Mouse (Mus musculus) cerebellum, postnatal 14 days (tissue): ENCODE results near the gene Nagpa.
"Not testable (repeated sequence)": the region's sequence is repeated elsewhere in the genome, so short reads cannot be mapped to it uniquely, and the experiment has no call there.

Source experiments
- DNase-seq, 2 experiments: peaks; one replicate each; pipeline ENCODE4 v3.0.0; 2021; ENCODE audit warnings: mixed read lengths in 2 of 2

Gene Nagpa

DNA sequence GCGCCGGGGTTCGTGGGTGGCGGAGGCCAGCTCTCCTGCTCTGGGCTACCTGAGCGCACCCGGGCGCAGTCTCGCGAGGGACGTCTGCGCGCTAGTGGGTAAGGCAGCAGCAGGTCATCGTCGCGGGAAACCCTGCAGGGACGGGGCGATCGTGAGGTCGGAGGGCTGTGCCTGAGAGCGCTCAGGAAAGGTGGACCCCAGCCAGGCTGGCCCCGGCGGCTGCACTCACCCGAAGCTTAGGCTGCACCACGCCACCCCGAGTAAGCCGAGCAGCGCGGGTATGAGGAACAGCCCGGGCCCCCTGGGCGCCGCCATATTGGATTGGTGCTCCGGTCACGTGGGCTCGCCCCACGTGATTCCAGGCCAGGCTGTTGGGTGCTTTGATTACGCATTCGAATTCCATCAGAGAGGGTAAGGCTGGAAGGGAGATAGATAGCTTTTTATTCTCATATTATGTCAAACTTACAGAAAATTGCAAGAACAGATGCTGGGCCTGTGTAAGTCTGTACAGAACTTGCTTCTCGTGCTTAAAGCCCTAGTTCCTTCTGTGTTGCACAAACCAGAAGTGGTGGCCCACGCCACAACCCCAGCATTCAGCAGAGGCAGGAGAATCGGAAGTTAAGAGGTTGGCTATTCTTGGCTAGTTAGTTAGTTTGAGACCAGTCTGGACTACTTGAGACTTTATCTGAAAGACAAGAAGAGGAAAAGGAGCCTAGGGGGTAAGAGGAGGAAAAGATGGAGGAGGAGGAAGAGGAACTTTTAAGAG lies at the start of gene Nagpa:
Gene Nagpa, minus strand, starts transcription at position 345 of the 766 bp plus-strand sequence.
- peak; percentile 87 to 88 for DNase-seq

DNA sequence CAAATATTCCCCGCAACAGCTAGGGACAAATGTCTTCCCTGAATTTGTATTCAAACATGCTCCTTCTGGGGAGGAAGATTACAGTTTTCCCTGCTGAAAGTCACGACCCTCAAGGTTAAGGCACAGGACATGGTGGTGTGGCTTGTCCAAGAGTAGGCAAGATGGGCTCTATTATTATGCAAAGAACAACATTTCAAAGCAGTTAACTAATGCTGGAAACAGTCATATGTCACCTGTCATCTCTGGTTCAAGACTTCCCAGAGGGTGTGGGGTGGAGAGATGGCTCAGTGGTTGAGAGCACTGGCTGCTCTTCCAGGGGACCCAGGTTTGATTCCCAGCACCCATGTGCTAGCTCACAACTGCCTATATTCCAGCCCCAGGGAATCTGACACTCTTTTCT lies 48.4 kb upstream of the Nagpa start:
- DNase-seq = no peak

DNA sequence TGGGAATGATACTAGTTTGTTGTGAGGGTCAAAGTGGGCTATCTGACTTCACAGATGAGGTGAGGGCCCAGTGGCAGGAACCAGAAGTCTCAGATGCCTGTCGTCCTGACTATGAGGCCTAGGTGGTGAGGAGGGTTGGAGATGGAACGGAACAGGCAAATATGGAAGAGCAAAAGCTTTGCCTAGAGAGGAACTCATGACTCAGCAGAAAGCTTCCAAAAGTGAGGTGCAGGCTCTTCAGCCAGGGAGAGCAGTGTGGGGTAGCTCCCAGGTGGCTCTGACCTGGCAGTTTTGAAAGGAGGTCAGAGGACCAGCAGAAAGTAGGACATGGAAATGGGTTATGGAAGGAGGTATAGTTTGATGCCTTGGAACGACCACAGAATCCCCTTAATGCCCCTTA lies 47.1 kb upstream of the Nagpa start:
- no peak for DNase-seq

DNA sequence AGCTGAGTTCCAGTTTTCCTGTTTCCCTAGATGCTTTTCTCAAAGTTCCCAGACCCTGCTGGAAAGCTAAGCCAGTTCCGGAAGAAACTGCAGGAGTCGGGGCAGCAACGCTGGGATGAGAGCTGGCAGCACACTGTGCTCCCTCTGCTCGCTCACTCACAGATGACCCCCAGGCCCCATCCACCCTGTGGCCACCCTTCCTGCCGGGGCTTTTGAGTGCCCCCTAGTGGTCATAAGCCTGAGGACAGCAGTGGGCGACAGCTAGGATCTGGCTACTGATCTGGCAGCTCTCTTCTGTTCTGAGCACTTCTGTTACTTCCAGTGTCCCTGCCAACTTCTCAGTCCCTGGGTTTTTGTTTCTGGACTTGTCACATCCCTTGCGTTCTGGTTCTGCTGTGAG lies 40.6 kb upstream of the Nagpa start:
- peak; percentile 60 to 73 for DNase-seq

DNA sequence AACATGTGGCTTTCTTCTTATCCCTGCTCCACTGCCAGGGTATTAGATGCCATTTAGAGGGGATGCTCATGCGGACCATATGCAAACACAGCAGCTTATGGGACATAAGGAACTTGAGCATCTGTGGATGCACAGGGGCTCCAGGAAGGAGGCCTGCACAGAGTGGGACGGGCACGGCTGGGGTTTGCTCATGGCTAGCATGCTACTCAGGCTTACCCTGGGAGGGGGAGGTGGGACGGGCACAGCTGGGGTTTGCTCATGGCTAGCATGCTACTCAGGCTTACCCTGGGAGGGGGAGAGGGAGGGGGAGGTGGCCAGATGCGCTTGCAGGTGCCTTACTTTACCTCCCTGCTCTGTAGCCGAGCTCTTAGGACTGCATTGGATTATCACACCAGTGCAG lies 39.1 kb upstream of the Nagpa start:
- no peak for DNase-seq

DNA sequence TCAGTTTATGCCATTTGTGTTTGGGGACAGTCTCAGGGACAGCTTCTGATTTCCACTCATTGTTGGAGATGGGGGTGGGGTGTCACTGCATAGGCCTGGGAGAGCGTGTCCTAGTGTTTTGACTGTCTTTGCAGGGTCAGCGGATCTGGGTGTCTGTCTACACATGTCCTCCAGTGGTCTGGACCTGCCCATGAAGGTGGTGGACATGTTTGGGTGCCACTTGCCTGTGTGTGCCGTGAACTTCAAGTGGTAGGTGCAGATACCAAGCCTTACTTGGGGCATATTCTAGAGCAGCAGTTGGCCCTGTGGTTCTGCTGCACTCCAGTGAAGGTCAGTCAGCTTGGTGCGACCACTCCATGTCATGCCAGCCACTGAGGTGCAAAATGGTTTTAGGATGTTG lies 38.5 kb upstream of the Nagpa start:
- DNase-seq = no peak

DNA sequence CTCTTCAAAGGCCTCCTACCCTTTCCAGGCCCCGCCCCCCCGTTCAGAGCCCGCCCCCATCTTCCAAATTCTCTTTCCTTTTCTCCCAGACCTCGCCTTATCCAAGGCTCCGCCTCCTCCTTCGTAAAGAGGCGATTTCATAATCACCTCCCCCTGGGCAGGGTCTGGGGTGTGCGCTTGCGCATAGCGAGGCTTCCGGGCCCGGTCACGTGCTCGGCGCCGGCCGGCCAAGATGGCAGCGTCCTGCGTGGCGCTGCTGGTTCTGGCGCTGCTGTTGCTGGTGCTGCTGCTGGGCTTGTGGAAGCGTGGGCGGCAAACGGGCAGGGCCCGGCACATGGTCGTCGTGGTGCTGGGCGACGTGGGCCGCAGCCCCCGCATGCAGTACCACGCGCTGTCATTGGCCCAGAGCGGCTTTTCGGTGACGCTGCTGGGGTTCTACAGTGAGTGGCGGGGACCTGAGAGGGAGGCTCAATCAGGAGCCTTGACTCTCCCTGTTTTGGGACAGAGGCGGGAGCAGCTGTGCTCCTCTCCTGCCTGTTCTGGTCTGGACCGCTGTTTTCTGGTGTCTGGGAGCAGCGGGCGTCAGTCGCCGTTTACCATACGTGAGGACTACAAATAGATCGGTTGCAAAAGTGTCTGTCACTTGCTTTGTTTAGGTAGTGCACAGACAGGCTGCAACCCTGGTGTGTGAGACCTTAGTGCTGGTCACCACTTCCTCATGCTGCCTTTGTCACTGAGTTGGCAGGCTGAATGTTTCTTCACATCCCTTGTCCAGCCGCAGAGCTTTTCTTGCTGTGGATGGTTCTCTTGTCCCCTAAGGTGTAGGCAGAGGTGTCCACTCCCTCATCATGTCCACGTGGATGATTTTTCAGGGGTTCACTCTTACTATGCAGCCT lies 29.9 kb upstream of the Nagpa start, which contains the start of gene Alg1:
Gene Alg1, plus strand, starts transcription at position 204 of the 896 bp plus-strand sequence.
- peak; percentile 96 to 97 for DNase-seq

DNA sequence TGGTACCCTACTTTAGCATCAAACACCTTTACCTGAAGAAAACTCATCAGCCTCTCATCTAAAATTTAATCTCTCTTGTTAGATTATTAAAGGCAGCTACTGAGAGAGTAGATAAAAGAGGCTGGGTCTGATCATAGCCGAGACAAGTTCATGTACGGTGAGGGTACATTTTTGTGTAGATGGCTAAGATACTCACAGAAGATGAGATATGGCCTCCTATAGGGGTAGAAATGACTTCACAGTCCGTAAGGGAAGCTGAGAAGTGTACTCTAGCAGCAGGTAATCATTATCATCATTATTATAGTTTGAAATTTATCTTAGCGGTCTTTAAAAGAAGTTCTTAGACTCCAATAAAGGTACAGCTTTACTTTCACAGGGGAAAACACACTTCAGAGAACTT lies 29.2 kb upstream of the Nagpa start:
- DNase-seq = no peak

DNA sequence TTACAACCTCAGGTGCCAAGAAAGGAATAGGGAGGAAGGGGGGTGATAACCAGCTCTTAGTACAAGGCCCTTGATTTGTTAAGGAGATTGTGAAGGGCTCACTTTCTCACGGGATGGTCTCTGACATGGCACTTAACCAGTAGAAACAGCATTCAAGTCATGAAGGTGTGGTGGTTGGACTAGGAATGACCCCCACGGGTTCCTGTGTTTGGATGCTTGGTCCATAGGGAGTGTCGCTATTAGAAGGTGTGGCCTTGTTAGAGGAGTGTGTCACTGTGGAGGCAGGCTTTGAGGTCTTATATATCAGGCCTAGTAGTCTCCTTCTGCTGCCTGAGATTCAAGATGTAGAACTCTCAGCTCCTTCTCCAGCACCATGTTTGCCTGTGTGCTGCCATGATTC lies 24.3 kb upstream of the Nagpa start:
- not testable (repeated sequence) for DNase-seq

DNA sequence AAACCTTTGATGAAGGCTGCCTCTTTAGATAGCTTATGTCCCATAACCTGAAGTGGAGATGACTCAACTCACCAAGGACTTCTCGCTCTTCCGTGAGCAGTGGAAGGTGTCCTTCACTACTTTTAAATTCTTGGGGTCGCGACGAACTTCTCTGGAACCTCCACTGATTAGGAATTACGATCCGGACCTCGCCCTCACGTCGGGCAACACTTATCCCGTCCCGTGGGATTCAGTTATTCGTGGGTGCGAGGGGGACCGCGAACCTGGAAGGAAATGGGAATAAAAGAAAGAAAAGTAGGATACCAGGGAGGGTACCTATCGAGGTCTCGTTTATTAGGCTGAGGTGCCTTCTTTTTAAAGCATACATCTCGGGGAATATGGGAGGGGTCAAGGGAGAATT lies 23.7 kb upstream of the Nagpa start:
- DNase-seq = not testable (repeated sequence)

DNA sequence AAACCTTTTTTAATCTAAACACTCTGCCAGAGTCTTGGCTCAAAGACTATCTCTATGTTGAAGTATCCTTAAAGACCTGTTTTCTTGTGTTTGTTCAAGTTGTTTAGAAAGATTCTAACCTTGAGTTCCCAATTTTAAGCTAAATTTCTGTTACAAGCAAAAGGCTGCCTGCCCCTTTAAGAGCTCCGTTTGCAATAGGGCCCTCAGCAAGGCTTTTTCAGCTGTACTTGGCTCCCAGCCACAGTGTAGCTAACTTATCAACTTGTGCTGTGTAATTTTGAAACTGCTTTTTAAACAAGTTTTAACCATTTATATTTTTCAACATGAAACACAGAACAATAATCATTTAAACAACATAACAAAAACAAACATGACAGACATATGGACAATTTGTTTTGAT lies 22.7 kb upstream of the Nagpa start:
- DNase-seq = not testable (repeated sequence)

DNA sequence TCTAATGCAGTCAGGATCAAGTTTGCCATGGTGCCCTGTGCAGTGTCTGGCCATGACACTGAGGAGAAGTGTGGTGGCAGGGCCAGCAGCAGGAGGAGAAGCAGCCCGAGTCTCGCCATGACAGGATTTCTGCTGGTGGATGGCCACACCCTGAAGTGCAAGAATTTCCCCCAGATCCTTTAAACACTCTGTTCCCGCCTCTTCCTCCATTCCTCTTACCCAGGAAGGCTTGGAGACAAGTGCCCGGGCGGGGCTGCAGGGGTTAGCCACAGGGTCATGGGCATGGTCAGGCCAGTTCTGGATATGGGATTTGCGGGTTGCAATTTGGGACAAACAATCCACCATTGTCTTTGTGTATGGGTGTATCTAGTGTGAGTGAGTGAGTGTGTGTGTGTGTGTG lies 18.3 kb upstream of the Nagpa start, which contains the start of gene AU021092:
Gene AU021092, minus strand, starts transcription at position 160 of the 400 bp plus-strand sequence.
- DNase-seq = no peak

DNA sequence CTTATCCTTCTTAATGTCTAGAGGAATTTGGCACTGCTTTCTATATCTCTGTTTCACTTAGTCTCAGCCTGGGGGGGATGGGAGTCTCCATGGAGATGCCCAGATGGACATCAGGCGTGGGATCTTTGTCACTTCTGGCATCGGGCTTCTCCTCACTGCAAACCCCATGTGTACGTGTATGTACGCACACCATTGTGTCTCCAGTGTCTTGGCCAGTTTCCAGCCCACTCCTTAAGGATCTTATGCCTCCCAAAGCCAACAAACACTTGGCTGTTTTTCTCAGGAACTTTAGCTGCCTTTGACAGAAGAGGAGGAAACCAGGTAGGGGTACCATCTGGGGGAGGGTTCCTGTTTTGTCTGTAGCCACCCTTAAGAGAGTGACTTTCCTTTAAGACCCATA lies 17.6 kb upstream of the Nagpa start:
- no peak for DNase-seq

DNA sequence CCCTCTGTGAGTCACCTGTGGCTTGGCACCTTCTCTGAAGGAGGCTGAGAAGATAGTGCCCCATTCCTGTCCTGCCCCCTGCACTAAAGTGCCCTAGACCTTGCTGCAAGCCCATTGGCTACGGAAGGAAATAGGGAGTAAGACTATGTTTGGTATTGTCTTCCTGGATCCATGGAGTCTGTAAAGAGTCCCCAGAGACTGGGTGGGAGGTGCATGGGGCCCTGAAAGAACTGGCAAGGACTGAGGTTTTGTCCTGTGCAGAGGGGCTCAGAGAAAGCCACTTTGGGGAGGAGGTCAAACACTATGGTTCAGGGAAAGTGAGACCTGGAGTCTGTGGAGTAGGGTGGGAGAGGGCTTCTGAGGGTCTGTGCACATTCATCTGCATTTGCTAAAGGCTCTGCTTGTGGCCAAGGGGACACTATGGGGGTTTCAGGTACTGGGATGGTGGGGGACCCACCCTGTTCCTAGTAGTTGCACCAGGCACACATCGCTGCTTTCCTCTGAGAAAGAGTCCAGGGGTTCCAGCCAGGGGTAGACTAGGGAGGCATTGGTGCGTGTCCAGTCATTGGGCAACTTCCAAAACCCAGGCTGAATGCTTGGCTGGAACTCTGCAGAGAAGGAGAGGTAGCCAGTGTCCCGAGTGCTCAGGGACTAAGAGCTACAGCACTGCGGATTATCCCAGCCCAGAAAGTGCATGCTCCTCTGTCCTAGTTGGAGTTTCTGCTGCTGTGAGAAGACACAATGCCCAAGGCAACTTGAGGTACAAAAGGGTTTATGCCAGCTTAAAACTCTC lies 13.7 kb upstream of the Nagpa start:
- DNase-seq = no peak

DNA sequence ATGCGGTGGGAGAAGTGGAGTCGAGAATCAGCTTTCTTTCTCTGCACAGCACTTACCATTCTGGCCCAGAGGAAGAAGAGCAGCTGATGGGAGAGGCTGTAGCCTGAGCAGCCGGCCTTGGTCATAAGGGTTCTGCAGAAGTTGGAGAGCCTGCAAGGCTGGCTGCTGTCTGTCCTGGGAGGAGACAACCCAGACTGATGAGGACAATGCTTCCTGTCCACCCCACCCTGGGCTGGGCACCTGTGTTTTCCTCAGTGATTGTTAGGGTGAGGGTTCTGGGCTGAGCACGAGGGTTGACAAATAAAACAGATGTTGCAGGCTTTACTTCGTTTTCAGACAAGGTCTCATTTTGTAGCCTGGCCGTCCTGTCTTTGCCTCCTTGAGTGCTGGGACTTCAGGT lies 12.9 kb upstream of the Nagpa start:
- DNase-seq = no peak

DNA sequence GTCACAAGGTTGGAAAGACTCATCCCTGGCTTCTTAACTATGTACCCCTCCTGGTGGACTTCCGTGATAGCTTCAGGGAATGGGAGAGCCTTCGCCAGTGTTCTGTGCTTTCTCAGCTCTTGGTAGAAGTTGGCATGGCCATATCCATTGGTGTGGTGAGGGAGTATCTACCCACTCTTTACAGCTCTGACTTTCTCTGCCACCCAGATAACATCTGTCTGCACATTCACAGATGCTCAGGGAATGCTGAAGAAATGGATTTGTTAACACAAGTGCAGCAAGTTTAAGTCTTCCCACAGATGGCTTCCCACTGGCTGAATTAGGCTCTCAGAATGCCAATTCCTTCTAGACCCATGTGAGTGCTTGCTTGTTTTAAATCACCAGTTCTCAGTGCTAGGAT lies 10.3 kb upstream of the Nagpa start:
- no peak for DNase-seq

DNA sequence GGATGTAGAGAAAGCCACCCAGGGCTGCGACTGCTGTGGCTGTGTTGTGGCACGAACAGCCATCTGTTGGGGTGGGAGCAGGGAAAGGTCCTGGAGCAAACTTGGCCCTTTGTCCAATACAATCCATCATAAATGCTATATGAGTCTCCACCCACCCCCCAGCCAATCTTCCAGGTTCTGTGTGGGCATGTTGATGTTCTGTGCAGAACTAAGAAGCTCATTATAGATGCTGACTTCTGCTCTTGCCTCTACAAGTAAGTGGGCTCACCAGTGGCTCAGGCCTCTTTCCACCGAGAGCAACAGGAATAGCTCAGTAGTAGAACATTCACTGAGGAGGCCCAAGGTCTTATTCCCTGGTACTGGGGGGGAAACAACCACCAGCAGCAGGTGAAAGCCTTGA lies 8.3 kb upstream of the Nagpa start:
- no peak for DNase-seq

DNA sequence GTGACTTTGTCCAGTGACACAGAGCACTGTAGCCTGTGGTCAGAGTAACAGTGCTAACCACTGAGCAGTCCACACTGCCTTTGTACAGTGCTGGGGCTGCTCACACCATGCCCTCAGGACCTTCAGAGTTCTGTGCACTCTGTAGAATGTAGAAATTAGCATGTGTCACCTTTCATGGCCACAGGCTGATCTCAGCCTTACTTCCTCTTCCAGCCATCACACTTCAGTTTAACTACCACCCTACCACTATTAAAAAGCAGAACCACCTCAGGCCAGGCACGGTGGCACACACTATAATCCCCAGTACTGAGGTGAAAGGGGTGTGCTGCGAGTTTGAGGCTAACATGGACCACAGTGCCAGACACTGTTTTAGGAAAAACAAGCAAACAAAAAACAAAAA lies 6.6 kb upstream of the Nagpa start:
- DNase-seq = no peak

DNA sequence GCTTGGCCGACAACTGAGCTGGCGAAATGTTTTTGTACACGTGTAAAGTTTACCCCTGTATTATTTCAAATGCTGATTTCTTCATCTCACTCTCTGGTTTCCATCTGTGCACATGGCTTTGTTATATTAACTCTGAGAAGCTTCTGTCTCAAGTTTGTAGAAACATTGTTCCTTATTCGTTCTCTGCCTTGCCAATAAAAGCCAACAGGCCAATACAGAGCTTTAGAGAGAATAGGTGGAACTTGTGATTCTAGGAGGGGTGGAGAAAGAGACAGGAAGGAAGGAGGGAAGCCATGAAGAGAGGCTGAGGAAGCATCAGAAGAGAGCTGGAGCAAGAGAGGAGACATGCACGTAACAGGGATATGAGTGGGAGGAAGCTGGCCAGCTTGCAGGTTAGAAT lies 2.2 kb upstream of the Nagpa start:
- DNase-seq = no peak

DNA sequence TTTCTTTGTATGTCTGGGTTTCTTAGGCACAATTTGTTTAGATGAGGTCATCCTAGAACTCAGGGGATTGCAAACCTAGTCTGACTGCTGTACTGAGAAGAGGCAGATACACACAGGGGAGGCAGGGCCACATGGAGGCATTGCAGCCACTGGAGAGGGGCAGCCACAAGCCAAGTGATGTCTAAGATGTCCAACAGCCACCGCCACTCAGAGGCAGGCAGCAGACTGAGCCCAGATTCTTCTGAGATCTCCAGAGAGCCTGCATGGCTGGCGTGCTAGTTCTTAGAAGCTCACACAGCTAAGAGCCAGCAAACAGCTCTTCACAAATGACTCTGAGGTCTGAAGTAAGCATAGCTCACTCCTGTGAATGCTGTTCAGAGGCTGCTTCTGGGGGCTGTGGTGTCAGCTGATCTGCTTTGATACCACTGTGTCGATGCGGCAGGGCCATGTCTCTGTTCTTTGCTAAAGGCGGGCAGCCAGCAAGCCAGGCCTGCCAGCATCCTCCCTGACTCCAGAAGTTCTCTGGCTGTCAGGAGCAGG lies 1.7 kb upstream of the Nagpa start:
- no peak for DNase-seq

DNA sequence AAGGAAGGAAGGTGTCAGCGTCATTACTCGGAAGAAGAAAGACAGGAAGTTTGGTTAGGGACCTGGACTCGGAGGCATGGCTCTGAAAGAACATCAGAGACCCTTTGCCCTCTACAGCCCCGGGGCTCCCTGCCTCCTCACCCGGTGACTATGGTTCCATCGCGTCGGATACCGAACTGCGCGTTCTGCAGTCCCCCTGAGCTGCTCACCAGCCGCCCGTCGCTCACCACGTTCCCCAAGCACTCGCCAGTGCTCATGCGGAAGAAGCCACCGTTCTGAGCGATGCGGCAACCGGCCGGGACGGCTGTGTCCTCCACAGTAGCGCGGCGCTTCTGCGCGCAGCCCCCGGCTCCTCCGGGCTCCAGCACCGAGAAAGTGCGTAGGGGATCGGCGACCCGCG lies 612 bp downstream of the Nagpa start:
- DNase-seq = no peak

DNA sequence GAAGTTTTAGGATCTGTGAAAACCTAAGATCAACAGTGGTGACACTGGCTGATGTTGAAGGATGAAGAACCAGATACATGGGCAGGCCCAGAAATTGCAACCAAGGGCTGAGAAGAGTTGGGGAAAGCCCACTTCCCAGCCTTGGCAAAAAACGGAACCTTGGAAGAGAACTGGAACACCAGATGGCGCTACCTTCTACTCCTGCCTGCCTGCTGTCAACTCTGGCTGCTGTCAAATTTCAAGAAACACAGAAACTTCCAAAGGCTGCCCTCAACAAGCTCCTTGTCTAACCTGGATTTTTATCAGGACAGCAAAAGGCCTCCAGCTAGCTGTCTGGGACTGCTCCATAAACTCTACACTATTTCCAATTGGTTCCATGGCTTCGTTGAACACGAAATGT lies 1.1 kb downstream of the Nagpa start:
- DNase-seq = peak; percentile 67 to 69

DNA sequence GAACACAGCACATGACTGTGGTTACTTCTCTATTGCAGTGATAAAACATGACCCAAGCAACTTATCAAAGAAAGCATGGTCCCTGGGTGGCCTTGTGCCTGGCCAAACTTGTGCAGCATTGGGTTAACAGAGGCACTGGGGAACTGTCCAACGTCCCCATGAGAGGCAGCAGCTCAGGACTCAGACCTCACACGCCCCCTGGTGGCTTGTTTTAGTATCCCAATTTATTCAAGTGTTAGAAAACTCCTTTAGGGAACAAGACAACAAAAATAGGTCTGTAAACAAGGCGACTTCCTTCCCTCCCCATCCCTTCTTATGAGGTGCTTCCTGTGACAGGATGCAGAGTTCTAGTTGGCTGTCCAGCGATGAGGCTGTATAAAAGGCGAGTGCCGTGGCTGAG lies 8.7 kb downstream of the Nagpa start:
- peak; percentile 79 to 85 for DNase-seq
